Mouse (Mus musculus): Measurements from ENCODE around the gene Bend6. TPM values are rescaled to one million over a fixed set of nuclear protein-coding genes. Genes with fewer than 3 reads are reported as not detected.

Bend6 gene
- polyA plus RNA-seq, 1 experiment from 2014 or later, result 3.1 TPM

- Histone ChIP-seq H3K4me3 (no peak overlapping the region), H3K27ac (replicated peaks) (no peak overlapping the region), H3K4me1 (peaks cover 3% of the 10 kb centered on the region), H3K9me3 (no peaks in the 10 kb centered on the region), H3K9ac (replicated peaks) (no peak overlapping the region), H3K36me3 (no peaks in the 10 kb centered on the region), H3K27me3 (peaks cover 28% of the 10 kb centered on the region), H3K4me2 (replicated peaks) (no peak overlapping the region)
- WGBS, result 28% methylated on average over 9 of the region's 9 CpGs
- ATAC-seq (ENCODE audit: low FRiP score, low read depth), result no peak
Observed at GRCm38 (mm10) chr1:33903587-33903986, 4.0 kb downstream of the Bend6 start.

GRCm38 (mm10) chr1:33900175-33900574, 7.4 kb downstream of the Bend6 start:
- WGBS, result 89% methylated on average over 8 of the region's 8 CpGs
- no peak for ATAC-seq (ENCODE audit: low FRiP score, low read depth)
- no peak overlapping the region for H3K4me2 ChIP-seq (replicated peaks)
- H3K4me1 ChIP-seq, result no peaks in the 10 kb centered on the region
- H3K9me3 ChIP-seq, result no peaks in the 10 kb centered on the region
- H3K4me3 ChIP-seq, result no peak overlapping the region
- H3K27me3 ChIP-seq, result peaks cover 9% of the 10 kb centered on the region; the same call in 1 of the 2 replicates
- no peaks in the 10 kb centered on the region for H3K36me3 ChIP-seq
- H3K9ac ChIP-seq (replicated peaks), result no peak overlapping the region
- H3K27ac ChIP-seq (replicated peaks), result no peak overlapping the region

GRCm38 (mm10) chr1:33898373-33898772, 9.2 kb downstream of the Bend6 start:
- H3K9ac ChIP-seq (replicated peaks), result no peak overlapping the region
- no peaks in the 10 kb centered on the region for H3K4me1 ChIP-seq
- H3K27me3 ChIP-seq, result no peaks in the 10 kb centered on the region
- H3K9me3 ChIP-seq, result no peaks in the 10 kb centered on the region
- WGBS, result 94% methylated on average over 6 of the region's 6 CpGs
- H3K4me2 ChIP-seq (replicated peaks), result no peak overlapping the region
- H3K4me3 ChIP-seq, result no peak overlapping the region
- no peaks in the 10 kb centered on the region for H3K36me3 ChIP-seq
- ATAC-seq (ENCODE audit: low FRiP score, low read depth), result no peak
- no peak overlapping the region for H3K27ac ChIP-seq (replicated peaks)

GRCm38 (mm10) chr1:33897426-33897825, 10.2 kb downstream of the Bend6 start:
- no peak overlapping the region for H3K9ac ChIP-seq (replicated peaks)
- H3K27me3 ChIP-seq, result no peaks in the 10 kb centered on the region
- no peaks in the 10 kb centered on the region for H3K36me3 ChIP-seq
- H3K4me3 ChIP-seq, result no peak overlapping the region
- no peaks in the 10 kb centered on the region for H3K9me3 ChIP-seq
- H3K4me2 ChIP-seq (replicated peaks), result no peak overlapping the region
- WGBS, result 91% methylated on average over 11 of the region's 11 CpGs
- no peak overlapping the region for H3K27ac ChIP-seq (replicated peaks)
- H3K4me1 ChIP-seq, result no peaks in the 10 kb centered on the region
- no peak for ATAC-seq (ENCODE audit: low FRiP score, low read depth)

- Histone ChIP-seq H3K9ac (replicated peaks) (no peak overlapping the region), H3K9me3 (no peaks in the 10 kb centered on the region), H3K4me2 (replicated peaks) (no peak overlapping the region), H3K27ac (replicated peaks) (no peak overlapping the region), H3K4me1 (no peaks in the 10 kb centered on the region), H3K4me3 (no peak overlapping the region), H3K36me3 (no peaks in the 10 kb centered on the region), H3K27me3 (no peaks in the 10 kb centered on the region)
- ATAC-seq (ENCODE audit: low FRiP score, low read depth), result no peak
- WGBS, result 78% methylated on average over 4 of the region's 4 CpGs
Observed at GRCm38 (mm10) chr1:33896666-33897065, 10.9 kb downstream of the Bend6 start.

GRCm38 (mm10) chr1:33896116-33896515, 11.5 kb downstream of the Bend6 start:
- H3K4me1 ChIP-seq, result no peaks in the 10 kb centered on the region
- no peaks in the 10 kb centered on the region for H3K27me3 ChIP-seq
- no peak overlapping the region for H3K27ac ChIP-seq (replicated peaks)
- WGBS, result 75% methylated on average over 6 of the region's 6 CpGs
- H3K4me2 ChIP-seq (replicated peaks), result no peak overlapping the region
- ATAC-seq (ENCODE audit: low FRiP score, low read depth), result no peak
- H3K9me3 ChIP-seq, result no peaks in the 10 kb centered on the region
- H3K9ac ChIP-seq (replicated peaks), result no peak overlapping the region
- no peak overlapping the region for H3K4me3 ChIP-seq
- no peaks in the 10 kb centered on the region for H3K36me3 ChIP-seq

GRCm38 (mm10) chr1:33892784-33893183, 14.8 kb downstream of the Bend6 start:
- H3K9ac ChIP-seq (replicated peaks), result no peak overlapping the region
- no peaks in the 10 kb centered on the region for H3K4me1 ChIP-seq
- H3K36me3 ChIP-seq, result no peaks in the 10 kb centered on the region
- no peak for ATAC-seq (ENCODE audit: low FRiP score, low read depth)
- no peak overlapping the region for H3K27ac ChIP-seq (replicated peaks)
- H3K27me3 ChIP-seq, result no peaks in the 10 kb centered on the region
- no peak overlapping the region for H3K4me3 ChIP-seq
- WGBS, result 71% methylated on average over 10 of the region's 10 CpGs
- H3K4me2 ChIP-seq (replicated peaks), result no peak overlapping the region
- H3K9me3 ChIP-seq, result no peaks in the 10 kb centered on the region

GRCm38 (mm10) chr1:33883102-33883839, 24.3 kb downstream of the Bend6 start:
- Histone ChIP-seq H3K9me3 (no peaks in the 10 kb centered on the region), H3K27ac (replicated peaks) (no peak overlapping the region), H3K9ac (replicated peaks) (no peak overlapping the region), H3K4me2 (replicated peaks) (peak overlapping the region; percentile 21), H3K4me1 (no peaks in the 10 kb centered on the region), H3K27me3 (no peaks in the 10 kb centered on the region), H3K4me3 (no peak overlapping the region), H3K36me3 (no peaks in the 10 kb centered on the region)
- no peak for ATAC-seq (ENCODE audit: low FRiP score, low read depth)
- WGBS, result 27% methylated on average over 18 of the region's 18 CpGs

GRCm38 (mm10) chr1:33878170-33878569, 29.4 kb downstream of the Bend6 start:
- 89% methylated on average over 7 of the region's 7 CpGs for WGBS
- Histone ChIP-seq H3K27ac (replicated peaks) (no peak overlapping the region), H3K4me3 (no peak overlapping the region), H3K9ac (replicated peaks) (no peak overlapping the region), H3K36me3 (no peaks in the 10 kb centered on the region), H3K4me2 (replicated peaks) (no peak overlapping the region), H3K9me3 (no peaks in the 10 kb centered on the region), H3K4me1 (no peaks in the 10 kb centered on the region), H3K27me3 (no peaks in the 10 kb centered on the region)
- ATAC-seq (ENCODE audit: low FRiP score, low read depth), result no peak

GRCm38 (mm10) chr1:33876416-33876815, 31.2 kb downstream of the Bend6 start:
- Histone ChIP-seq H3K9ac (replicated peaks) (no peak overlapping the region), H3K9me3 (no peaks in the 10 kb centered on the region), H3K27me3 (no peaks in the 10 kb centered on the region), H3K4me1 (no peaks in the 10 kb centered on the region), H3K4me3 (no peak overlapping the region), H3K4me2 (replicated peaks) (no peak overlapping the region), H3K27ac (replicated peaks) (no peak overlapping the region), H3K36me3 (no peaks in the 10 kb centered on the region)
- 82% methylated on average over 3 of the region's 3 CpGs for WGBS
- no peak for ATAC-seq (ENCODE audit: low FRiP score, low read depth)

- no peak overlapping the region for H3K4me3 ChIP-seq
Observed at GRCm38 (mm10) chr1:33875691-33876090, 31.9 kb downstream of the Bend6 start.

GRCm38 (mm10) chr1:33873561-33873960, 34.1 kb downstream of the Bend6 start:
- no peaks in the 10 kb centered on the region for H3K27me3 ChIP-seq
- no peak for ATAC-seq (ENCODE audit: low FRiP score, low read depth)
- H3K36me3 ChIP-seq, result no peaks in the 10 kb centered on the region
- no peak overlapping the region for H3K4me2 ChIP-seq (replicated peaks)
- no peaks in the 10 kb centered on the region for H3K4me1 ChIP-seq
- H3K9ac ChIP-seq (replicated peaks), result no peak overlapping the region
- H3K4me3 ChIP-seq, result no peak overlapping the region
- 86% methylated on average over 5 of the region's 5 CpGs for WGBS
- no peaks in the 10 kb centered on the region for H3K9me3 ChIP-seq
- no peak overlapping the region for H3K27ac ChIP-seq (replicated peaks)

More at GRCm38 (mm10) chr1:33875691-33876090, 31.9 kb downstream of the Bend6 start:
- H3K4me1 ChIP-seq, result no peaks in the 10 kb centered on the region
- H3K9me3 ChIP-seq, result no peaks in the 10 kb centered on the region
- WGBS, result 47% methylated on average over 6 of the region's 6 CpGs
- no peaks in the 10 kb centered on the region for H3K36me3 ChIP-seq
- H3K27ac ChIP-seq (replicated peaks), result no peak overlapping the region
- H3K4me2 ChIP-seq (replicated peaks), result no peak overlapping the region
- no peaks in the 10 kb centered on the region for H3K27me3 ChIP-seq
- no peak for ATAC-seq (ENCODE audit: low FRiP score, low read depth)
- no peak overlapping the region for H3K9ac ChIP-seq (replicated peaks)

GRCm38 (mm10) chr1:33869437-33869836, 38.2 kb downstream of the Bend6 start:
- no peak overlapping the region for H3K4me3 ChIP-seq
- WGBS, result 87% methylated on average over 3 of the region's 3 CpGs
- no peak overlapping the region for H3K27ac ChIP-seq (replicated peaks)
- ATAC-seq (ENCODE audit: low FRiP score, low read depth), result no peak
- H3K27me3 ChIP-seq, result no peaks in the 10 kb centered on the region
- H3K4me1 ChIP-seq, result no peaks in the 10 kb centered on the region
- no peak overlapping the region for H3K9ac ChIP-seq (replicated peaks)
- H3K9me3 ChIP-seq, result no peaks in the 10 kb centered on the region
- no peak overlapping the region for H3K4me2 ChIP-seq (replicated peaks)
- no peaks in the 10 kb centered on the region for H3K36me3 ChIP-seq
